Mouse (Mus musculus): Measurements from ENCODE around the gene Cpox.
A peak's percentile ranks its signal among the peaks of the same experiment; 100 is the strongest.

Cpox gene

GRCm38 (mm10) chr16:58700816-58701424, 30.8 kb downstream of the Cpox start:
- DNase-seq (ENCODE audit: low read depth) = no peak

- DNase-seq (ENCODE audit: low read depth) = no peak
Measured at GRCm38 (mm10) chr16:58701779-58702178, 31.7 kb downstream of the Cpox start.

DNA sequence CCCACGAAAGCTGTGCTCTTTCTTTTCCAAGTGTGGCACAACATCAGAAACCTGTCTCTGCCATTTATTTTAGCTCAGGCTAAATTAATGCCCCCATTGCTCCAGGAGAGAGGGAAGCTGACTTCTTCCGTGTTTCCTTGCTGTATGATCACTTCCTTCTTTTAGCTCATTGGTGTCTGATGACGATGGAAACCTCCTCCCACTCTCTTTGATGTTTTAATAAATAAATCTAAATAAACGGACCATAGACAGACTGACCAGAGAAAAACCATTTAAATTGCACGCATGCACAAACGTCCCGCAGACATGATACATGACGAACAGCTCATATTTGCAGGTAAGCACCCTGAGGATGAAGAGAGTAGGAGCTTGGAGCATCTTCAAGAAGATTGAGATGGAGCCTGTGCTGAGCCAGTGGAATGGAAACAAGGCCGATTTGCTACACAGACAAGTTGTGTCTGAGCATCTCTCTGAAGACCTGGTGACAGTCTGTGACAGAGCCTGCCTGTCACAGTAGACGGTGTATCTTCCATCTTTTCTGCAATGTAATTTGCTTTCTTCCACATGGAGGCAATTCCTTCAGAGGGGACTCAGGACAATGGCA, 32.3 kb downstream of the Cpox start:
- DNase-seq (ENCODE audit: low read depth) = no peak

DNA sequence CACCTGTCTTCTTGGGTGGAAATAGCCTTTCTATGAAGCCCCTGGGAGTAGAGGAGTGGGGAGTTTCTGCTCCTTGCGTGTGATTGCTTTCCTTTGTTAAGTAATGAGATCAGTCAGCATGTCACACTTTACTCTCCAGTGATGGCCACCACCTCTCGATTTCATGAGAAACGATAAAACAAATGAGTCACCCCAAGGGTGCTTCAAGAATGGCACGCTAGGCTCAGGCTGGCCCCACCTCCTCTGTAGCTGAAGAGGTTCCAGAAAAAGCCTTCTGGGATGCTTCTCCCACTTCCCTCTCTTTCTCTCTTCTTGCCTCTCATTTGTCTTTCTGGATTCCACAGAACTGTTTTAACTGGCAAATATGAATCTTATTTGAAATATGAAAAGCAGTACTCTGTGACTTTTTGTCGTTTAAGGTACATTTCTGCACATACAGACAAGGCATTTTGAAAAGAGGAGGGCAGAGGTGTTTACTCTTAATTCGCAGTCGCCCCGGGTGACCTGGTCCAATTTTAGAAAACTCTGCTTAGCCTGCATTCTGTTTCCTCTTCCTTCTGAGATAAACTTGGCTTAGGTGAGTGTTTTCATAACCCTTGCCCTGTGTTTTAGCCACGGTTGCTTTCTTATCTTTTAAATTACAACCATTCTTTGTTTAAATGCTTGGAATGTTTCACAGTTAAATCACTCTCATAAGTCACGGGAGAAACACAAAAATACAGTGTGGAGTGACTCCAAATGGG, 33.5 kb downstream of the Cpox start:
- peak; percentile 35 for DNase-seq (ENCODE audit: low read depth)

DNA sequence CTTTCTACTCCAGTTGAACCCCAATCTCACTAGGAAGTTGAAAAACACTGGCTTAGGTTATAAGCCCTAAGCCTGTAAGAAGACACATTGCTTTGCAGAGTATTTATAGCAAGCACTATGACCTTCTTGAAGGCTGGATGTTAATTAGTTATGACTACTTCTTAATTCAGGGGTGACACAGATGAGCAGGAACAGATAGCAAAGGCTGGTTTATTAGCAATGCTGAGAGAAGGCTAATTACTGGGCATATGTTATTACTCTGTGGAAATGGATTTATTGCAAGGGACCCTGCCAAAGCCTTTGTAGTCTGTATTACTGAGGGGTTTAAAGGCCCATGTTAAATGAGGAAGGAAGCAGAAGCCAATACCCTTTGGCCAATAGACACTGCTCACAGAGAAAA, 34.9 kb downstream of the Cpox start:
- DNase-seq (ENCODE audit: low read depth) = no peak

DNA sequence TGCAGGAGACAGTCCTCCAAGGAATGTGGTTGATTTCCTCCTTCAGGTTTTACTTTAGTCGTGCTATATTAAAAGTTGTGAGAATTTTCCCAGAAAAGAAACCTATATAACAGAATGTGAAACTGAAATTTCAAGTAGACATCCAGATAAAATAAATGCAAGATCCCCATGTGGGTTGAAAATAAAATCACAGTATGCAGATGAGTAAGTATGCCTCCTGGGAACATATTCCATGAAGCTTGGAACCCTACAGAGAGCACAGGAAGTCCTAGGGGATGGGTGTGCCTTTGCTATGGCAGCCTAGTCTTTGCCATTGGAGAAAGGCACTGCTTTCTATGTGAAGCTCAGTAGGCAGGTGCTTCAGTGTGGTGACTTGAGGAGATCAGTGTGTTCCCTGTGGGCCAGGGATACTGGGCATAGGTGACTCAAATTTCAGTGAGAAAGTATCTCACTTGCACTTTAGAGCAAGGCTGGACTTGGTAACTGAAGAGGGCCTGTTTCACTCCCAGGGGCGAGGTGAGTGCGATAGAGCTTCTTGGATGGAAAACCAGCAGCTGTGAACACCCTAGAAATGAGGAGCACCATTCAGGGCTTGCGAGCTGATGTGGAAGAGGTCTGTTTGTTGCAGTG, 37.3 kb downstream of the Cpox start:
- DNase-seq (ENCODE audit: low read depth) = no peak

GRCm38 (mm10) chr16:58708601-58709475, 38.7 kb downstream of the Cpox start:
- DNase-seq (ENCODE audit: low read depth) = peak; percentile 36

DNA sequence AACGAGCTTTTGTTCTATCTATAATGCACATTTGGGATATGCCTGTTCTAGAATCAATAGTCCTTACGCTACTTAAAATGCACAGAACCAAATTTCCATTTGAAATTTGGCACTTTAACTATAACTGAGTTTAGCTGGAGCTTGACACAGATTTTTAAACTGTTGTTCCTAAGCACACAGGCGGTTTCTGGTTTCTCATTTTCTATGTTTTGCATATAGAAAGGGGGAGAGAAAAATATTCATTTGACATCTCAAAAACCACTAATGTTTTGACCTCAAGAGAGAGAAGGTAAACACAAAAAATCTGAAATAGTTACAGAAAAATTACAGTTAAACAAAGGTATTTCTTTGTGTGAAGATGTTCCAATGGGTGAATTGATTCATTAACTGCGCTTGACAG, 39.4 kb downstream of the Cpox start:
- DNase-seq (ENCODE audit: low read depth) = no peak

GRCm38 (mm10) chr16:58712221-58712620, 42.1 kb downstream of the Cpox start:
- DNase-seq (ENCODE audit: low read depth) = peak; percentile 48

DNA sequence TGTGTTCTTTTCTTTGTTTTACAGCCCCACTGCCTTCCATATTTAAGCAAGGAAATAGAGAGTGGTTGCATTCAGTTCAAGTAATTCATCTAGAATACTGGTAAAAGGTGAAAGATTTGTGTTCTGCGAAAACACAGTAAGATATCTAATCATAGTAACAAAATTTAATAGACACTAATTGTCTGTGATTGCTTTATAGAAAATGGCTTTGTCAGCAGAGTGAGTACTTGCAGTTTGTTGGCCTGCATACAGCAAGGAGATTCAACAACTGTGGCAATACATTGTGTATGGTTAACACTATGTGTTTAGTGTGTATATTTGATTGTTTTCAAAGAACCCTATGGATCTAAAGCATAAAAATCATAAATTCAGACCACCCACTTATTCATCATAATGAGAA, 43.0 kb downstream of the Cpox start:
- DNase-seq (ENCODE audit: low read depth) = no peak

GRCm38 (mm10) chr16:58715018-58715417, 44.9 kb downstream of the Cpox start:
- no peak for DNase-seq (ENCODE audit: low read depth)

GRCm38 (mm10) chr16:58718666-58719120, 48.6 kb downstream of the Cpox start, which contains the start of gene Gpr15:
TSS of gene Gpr15 (minus strand) at chr16:58719070.
- no peak for DNase-seq (ENCODE audit: low read depth)

- DNase-seq (ENCODE audit: low read depth) = peak; percentile 69
Measured at GRCm38 (mm10) chr16:58722292-58722691, 52.2 kb downstream of the Cpox start.

GRCm38 (mm10) chr16:58726680-58727476, 56.8 kb downstream of the Cpox start:
- DNase-seq (ENCODE audit: low read depth) = peak; percentile 52

- peak; percentile 97 for DNase-seq (ENCODE audit: low read depth)
Measured at GRCm38 (mm10) chr16:58727477-58728131, 57.5 kb downstream of the Cpox start, which contains the start of gene Cldnd1. TSS of gene Cldnd1 (plus strand) at chr16:58727910.

GRCm38 (mm10) chr16:58728176-58728671, 58.1 kb downstream of the Cpox start:
- peak; percentile 56 for DNase-seq (ENCODE audit: low read depth)

- DNase-seq (ENCODE audit: low read depth) = peak; percentile 21
Measured at GRCm38 (mm10) chr16:58738205-58738604, 68.1 kb downstream of the Cpox start.

DNA sequence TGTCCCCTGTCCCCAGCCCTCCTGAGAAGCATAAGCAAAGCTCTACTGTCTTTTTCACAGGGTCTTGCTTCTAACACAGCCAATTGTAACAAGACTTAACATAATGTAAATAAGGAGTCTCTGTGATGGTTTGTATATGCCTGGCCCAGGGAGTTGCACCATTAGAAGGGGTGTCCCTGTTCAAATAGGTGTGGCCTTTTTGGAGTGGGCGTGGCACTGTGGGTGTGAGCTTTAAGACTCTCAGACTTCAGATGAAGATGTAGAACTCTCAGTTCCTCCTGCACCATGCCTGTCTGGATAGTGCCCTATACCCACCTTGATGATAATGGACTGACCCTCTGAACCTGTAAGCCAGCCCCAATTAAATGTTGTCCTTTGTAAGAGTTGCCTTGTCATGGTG, 68.7 kb downstream of the Cpox start:
- DNase-seq (ENCODE audit: low read depth) = no peak

DNA sequence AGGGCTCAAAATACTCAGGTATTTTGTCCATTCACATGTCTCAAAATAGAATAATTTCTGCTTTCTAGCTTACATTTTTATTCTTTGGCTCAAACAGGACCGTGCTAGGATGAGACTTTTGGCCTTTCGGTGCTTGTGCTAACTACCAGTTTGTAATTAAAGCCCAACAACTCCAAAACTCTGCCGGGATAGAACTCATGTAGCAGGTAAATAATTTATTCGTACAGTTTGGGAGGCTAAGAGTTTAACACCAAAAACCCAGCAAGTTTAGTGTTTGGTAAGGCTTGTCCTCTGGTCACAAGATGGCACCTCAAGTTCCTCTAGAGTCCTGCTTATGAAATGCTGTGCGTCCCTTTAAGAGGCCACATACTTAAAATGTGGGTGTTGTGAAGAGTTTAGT, 70.7 kb downstream of the Cpox start:
- no peak for DNase-seq (ENCODE audit: low read depth)

DNA sequence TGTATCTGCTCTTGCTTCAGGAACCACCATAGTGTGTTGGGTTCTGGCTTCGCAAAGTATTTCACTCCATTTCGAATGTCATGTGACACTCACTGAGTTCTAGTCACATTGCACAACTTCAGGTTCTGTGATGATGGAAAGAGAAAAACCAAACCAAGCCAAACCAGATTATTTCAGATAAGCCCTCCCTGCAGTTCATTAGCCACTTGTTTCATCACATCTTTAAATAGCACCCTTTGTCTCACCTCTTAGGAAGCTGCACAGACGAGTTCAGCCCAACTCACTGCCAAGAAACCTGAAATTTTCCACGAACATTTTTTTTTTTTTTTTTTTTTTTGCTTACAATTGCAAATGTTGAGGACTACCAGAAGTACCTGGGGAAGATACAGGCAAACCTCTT, 76.6 kb downstream of the Cpox start:
- DNase-seq (ENCODE audit: low read depth) = peak; percentile 43
